ENCODE assay signal across 25 mouse cellular contexts in genomic region chr8:124903198-124903597, GRCm38 (mm10). TPM values are rescaled to one million over a fixed set of nuclear protein-coding genes. Genes with fewer than 3 reads are reported as not detected.
DNase-seq lines count a peak whose midpoint lies in the region; ATAC-seq lines count a peak whose summit lies in the region.
"Had no signal": no experiment of that assay in that cellular context is flagged by ENCODE, and none has a peak within 500 bp of the region (broad histone marks: within the 10 kb centered on the region; RNA-seq: fewer than 3 reads in every experiment).

No protein-coding gene starts in this region.

- H3K9me3 ChIP-seq in liver, embryonic 16.5 days (replicated peaks; ENCODE audit: control insufficient read depth, low read length) = no peaks in the 10 kb centered on the region
- H3K9me3 ChIP-seq: embryonic facial prominence, embryonic 12.5 days; heart, embryonic 15.5 days; hindbrain, embryonic 13.5 days; limb, embryonic 15.5 days had no signal

- no peaks in the 10 kb centered on the region for H3K27me3 ChIP-seq in liver, embryonic 16.5 days (ENCODE audit: control insufficient read depth, insufficient read depth, low read depth, low read length)
- H3K27me3 ChIP-seq: CH12.LX; embryonic facial prominence, embryonic 12.5 days; heart, embryonic 15.5 days; hindbrain, embryonic 13.5 days; limb, embryonic 15.5 days had no signal

- H3K4me1 ChIP-seq in liver, embryonic 16.5 days (ENCODE audit: control insufficient read depth, low read depth, low read length) = peaks cover 7% of the 10 kb centered on the region

- WGBS in liver, embryonic 16.5 days (ENCODE audit: insufficient replicate concordance) = 83% methylated on average over 15 of the region's 15 CpGs

- ATAC-seq in liver, embryonic 16.5 days (ENCODE audit: low read depth) = peak; percentile 31; the same call in 1 of the 2 replicates
- ATAC-seq: forebrain, postnatal 0 days; midbrain, embryonic 16.5 days had no signal

- H3K36me3 ChIP-seq in liver, embryonic 16.5 days (ENCODE audit: control insufficient read depth, insufficient read depth) = peaks cover 39% of the 10 kb centered on the region

- H3K27ac ChIP-seq in liver, embryonic 16.5 days (ENCODE audit: low read length) = no peak overlapping the region
- H3K27ac ChIP-seq: embryonic facial prominence, embryonic 12.5 days; heart, embryonic 15.5 days; hindbrain, embryonic 13.5 days; left cerebral cortex, adult 2 months; limb, embryonic 15.5 days had no signal

- H3K4me3 ChIP-seq in liver, embryonic 16.5 days (ENCODE audit: low read depth, low read length) = no peak overlapping the region
- H3K4me3 ChIP-seq: embryonic facial prominence, embryonic 12.5 days; heart, embryonic 15.5 days; hindbrain, embryonic 13.5 days; left cerebral cortex, adult 2 months; limb, embryonic 15.5 days had no signal

- H3K9ac ChIP-seq in liver, embryonic 16.5 days (ENCODE audit: low read depth, low read length) = no peak overlapping the region
- H3K9ac ChIP-seq: embryonic facial prominence, embryonic 12.5 days; forebrain, postnatal 0 days; heart, embryonic 15.5 days; hindbrain, embryonic 13.5 days; limb, embryonic 15.5 days; lung, embryonic 14.5 days had no signal

- no peak overlapping the region for H3K4me2 ChIP-seq in liver, embryonic 16.5 days (ENCODE audit: low read depth, low read length)
- H3K4me2 ChIP-seq: embryonic facial prominence, embryonic 12.5 days; heart, embryonic 15.5 days; hindbrain, embryonic 13.5 days; limb, embryonic 15.5 days; lung, embryonic 14.5 days had no signal

- DNase-seq in liver = no peak
- peak; percentile 83 for DNase-seq in kidney, adult 9 months
- peak; percentile 83 to 88 for DNase-seq in kidney, postnatal 25 days
- DNase-seq in yolk sac, embryonic 10.5 days (ENCODE audit: low spot score) = peak; percentile 25
- no peak for DNase-seq in cerebellum, adult 11-12 months
- DNase-seq in adrenal gland, postnatal 14 days = no peak
- DNase-seq: adrenal gland, adult 2 months; B cell, adult 2 months; cerebellum, adult 18-20 months; cerebellum, postnatal 25 days; forebrain, postnatal 0 days; heart, postnatal 36 days; left cerebral cortex, postnatal 4 days; lung, embryonic 14.5 days; right cerebral cortex, adult 18-20 months; right cerebral cortex, postnatal 4 days; thymus, adult 2 months had no signal

RNA-seq across cellular contexts. Expression of gene Sprtn, which starts 5.5 kb away (rescaled TPM):
- 4.8 and 4.9 TPM in 2 replicates for polyA plus RNA-seq in liver, embryonic 16.5 days (2015; fragmentation: Nextera tagmentation; extraction: Ambion mirVana)
- total RNA-seq in adrenal gland, postnatal 14 days (2021) = 20.1 and 21.3 TPM in 2 replicates

RNA-seq across cellular contexts. Expression of gene Exoc8, which starts 5.7 kb away (rescaled TPM):
- 3.1 and 3.6 TPM in 2 replicates for polyA plus RNA-seq in liver, embryonic 16.5 days (2015; fragmentation: Nextera tagmentation; extraction: Ambion mirVana)
- 21.5 and 23.8 TPM in 2 replicates for total RNA-seq in adrenal gland, postnatal 14 days (2021)

RNA-seq across cellular contexts. Expression of gene 2810004N23Rik, which starts 40.3 kb away (rescaled TPM):
- 14.7 and 16.9 TPM in 2 replicates for polyA plus RNA-seq in liver, embryonic 16.5 days (2015; fragmentation: Nextera tagmentation; extraction: Ambion mirVana)
- total RNA-seq in adrenal gland, postnatal 14 days (2021) = 27.0 and 29.8 TPM in 2 replicates

RNA-seq across cellular contexts. Expression of gene Gnpat, which starts 40.4 kb away (rescaled TPM):
- polyA plus RNA-seq in liver, embryonic 16.5 days (2015; fragmentation: Nextera tagmentation; extraction: Ambion mirVana) = 33.8 and 34.8 TPM in 2 replicates
- total RNA-seq in adrenal gland, postnatal 14 days (2021) = 120 and 127 TPM in 2 replicates

RNA-seq across cellular contexts. Expression of gene Egln1, which starts 45.9 kb away (rescaled TPM):
- 4.8 and 5.1 TPM in 2 replicates for polyA plus RNA-seq in liver, embryonic 16.5 days (2015; fragmentation: Nextera tagmentation; extraction: Ambion mirVana)
- 63.4 and 77.1 TPM in 2 replicates for total RNA-seq in adrenal gland, postnatal 14 days (2021)

Comparison
In these comparisons a context has a peak if more than half of its experiments do, and no peak if none do; other contexts are left out.
1. DNase-seq: peak in kidney, adult 9 months (single experiment), kidney, postnatal 25 days (2 of 2) and yolk sac, embryonic 10.5 days (single experiment); none in liver (single experiment), cerebellum, adult 11-12 months (single experiment) and adrenal gland, postnatal 14 days (single experiment).